Comparison of ENCODE assay signal across 7 mouse cellular contexts in the genomic region with DNA sequence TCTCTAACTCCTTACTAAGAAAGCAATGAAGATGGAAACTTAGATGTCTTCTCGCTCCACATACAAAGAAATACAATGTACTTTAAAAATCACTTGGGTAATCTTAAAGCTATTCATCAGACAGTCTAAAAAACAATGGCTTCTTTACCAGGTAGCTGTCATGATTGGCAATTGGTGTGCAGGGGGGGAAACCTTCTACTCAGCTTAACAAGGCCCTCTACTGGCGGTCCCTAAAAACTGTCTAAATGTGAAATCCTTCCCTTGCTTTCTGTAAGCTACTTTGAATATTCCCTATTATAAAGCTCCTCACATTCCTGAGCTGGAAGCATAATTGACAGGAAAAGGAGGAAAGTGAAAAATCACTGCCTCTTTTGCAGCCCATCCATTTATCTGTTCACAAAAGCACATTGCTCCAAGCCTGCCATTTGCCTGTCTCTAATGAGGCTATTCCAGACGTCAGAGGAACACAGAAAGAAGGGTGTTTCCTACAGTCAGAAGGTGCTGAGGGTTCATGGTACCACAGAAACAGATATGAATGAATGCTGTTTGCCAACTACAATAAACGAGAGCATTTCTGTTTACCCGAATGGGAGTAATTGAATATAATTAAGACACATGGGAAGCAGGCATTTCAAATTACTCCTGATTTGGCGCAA.
DNase-seq lines count a peak whose midpoint lies in the region; ATAC-seq lines count a peak whose summit lies in the region.

No protein-coding gene starts in this region.

- no peaks in the 10 kb centered on the region for H3K36me3 ChIP-seq in midbrain, embryonic 13.5 days
- peaks cover 42% of the 10 kb centered on the region for H3K36me3 ChIP-seq in midbrain, embryonic 10.5 days
- H3K36me3 ChIP-seq in forebrain, embryonic 16.5 days (ENCODE audit: control insufficient read depth, insufficient read depth) = no peaks in the 10 kb centered on the region

- peaks cover 17% of the 10 kb centered on the region; the same call in 1 of the 2 replicates for H3K4me1 ChIP-seq in midbrain, embryonic 13.5 days (replicated peaks)
- H3K4me1 ChIP-seq in midbrain, embryonic 10.5 days = peaks cover 35% of the 10 kb centered on the region
- H3K4me1 ChIP-seq in forebrain, embryonic 16.5 days (replicated peaks; ENCODE audit: control insufficient read depth, insufficient read depth, low read length) = peaks cover 2% of the 10 kb centered on the region

- no peak for DNase-seq in midbrain, embryonic 10.5 days (ENCODE audit: low spot score)
- peak; percentile 16 to 19 for DNase-seq in cerebellum, adult 18-20 months
- peak; percentile 46 for DNase-seq in lung, postnatal 10 days
- no peak for DNase-seq in urinary bladder, postnatal 36 days (ENCODE audit: low spot score in 2 of 2)
- no peak for DNase-seq in MN1 (ENCODE audit: low spot score)

- 0 out of 2 replicates have a peak, but pooled peaks have one; percentile 56 for ATAC-seq in midbrain, embryonic 13.5 days
- peak; percentile 64 for ATAC-seq in forebrain, embryonic 16.5 days

- H3K9me3 ChIP-seq in midbrain, embryonic 13.5 days = no peaks in the 10 kb centered on the region
- no peaks in the 10 kb centered on the region for H3K9me3 ChIP-seq in midbrain, embryonic 10.5 days (replicated peaks)
- H3K9me3 ChIP-seq in forebrain, embryonic 16.5 days (ENCODE audit: control insufficient read depth, low read length) = no peaks in the 10 kb centered on the region

- H3K4me2 ChIP-seq in midbrain, embryonic 13.5 days (replicated peaks) = no peak overlapping the region
- H3K4me2 ChIP-seq in forebrain, embryonic 16.5 days (ENCODE audit: low read length) = no peak overlapping the region

- WGBS in midbrain, embryonic 13.5 days = 55% methylated on average over 6 of the region's 6 CpGs
- 69% methylated on average over 6 of the region's 6 CpGs for WGBS in midbrain, embryonic 10.5 days
- 22% methylated on average over 6 of the region's 6 CpGs for WGBS in forebrain, embryonic 16.5 days

- H3K27ac ChIP-seq in midbrain, embryonic 13.5 days = no peak overlapping the region
- no peak overlapping the region for H3K27ac ChIP-seq in midbrain, embryonic 10.5 days (replicated peaks)
- H3K27ac ChIP-seq in forebrain, embryonic 16.5 days (ENCODE audit: low read length) = no peak overlapping the region; the same call in 1 of the 2 replicates

- H3K9ac ChIP-seq in midbrain, embryonic 13.5 days (replicated peaks) = no peak overlapping the region
- no peak overlapping the region for H3K9ac ChIP-seq in forebrain, embryonic 16.5 days (replicated peaks; ENCODE audit: low read depth, low read length)

- no peak overlapping the region for H3K4me3 ChIP-seq in midbrain, embryonic 13.5 days (replicated peaks)
- no peak overlapping the region for H3K4me3 ChIP-seq in midbrain, embryonic 10.5 days
- no peak overlapping the region for H3K4me3 ChIP-seq in forebrain, embryonic 16.5 days (replicated peaks; ENCODE audit: low read length)

- H3K27me3 ChIP-seq in midbrain, embryonic 13.5 days = 0 out of 2 replicates have a peak, but pooled peaks cover 3% of the 10 kb centered on the region
- H3K27me3 ChIP-seq in midbrain, embryonic 10.5 days (ENCODE audit: low read depth, poor library complexity, severe bottlenecking) = no peaks in the 10 kb centered on the region
- H3K27me3 ChIP-seq in forebrain, embryonic 16.5 days (replicated peaks; ENCODE audit: control insufficient read depth, insufficient read depth, low read length) = no peaks in the 10 kb centered on the region

Comparison
In these comparisons a context has a peak if more than half of its experiments do, and no peak if none do; other contexts are left out.
1. DNase-seq: peak in cerebellum, adult 18-20 months (2 of 2) and lung, postnatal 10 days (single experiment); none in midbrain, embryonic 10.5 days (single experiment), urinary bladder, postnatal 36 days (0 of 2) and MN1 (single experiment).